Mouse (Mus musculus) limb, embryonic 14.5 days (tissue): Measurements from ENCODE around the gene Dolk. TPM values are rescaled to one million over a fixed set of nuclear protein-coding genes. Genes with fewer than 3 reads are reported as not detected.

ENCODE experiments used
- ATAC-seq: fragments of 200-750 bp; cut with Nextera tagmentation; 2 replicates; pipeline ENCODE4 v1.8.0; 2017; ENCODE audit warnings: low read depth, moderate number of reproducible peaks, moderate TSS enrichment; ENCODE audit not compliant: low FRiP score
- DNase-seq: peaks from one replicate; pipeline ENCODE4 v3.0.0-alpha.2; 2015; ENCODE audit warnings: low spot score
- H3K27ac ChIP-seq: fragments of 300-500 bp; sonication (generic); replicated peaks from 2 replicates; pipeline ENCODE4 v1.5.1; 2014; ENCODE audit warnings: low read depth, mild to moderate bottlenecking, low read length, moderate library complexity, mixed read lengths
- H3K27me3 ChIP-seq: fragments of 300-500 bp; sonication (generic); 2 replicates; pipeline ENCODE4 v1.6.1; 2014; ENCODE audit warnings: low read length, mixed read lengths; ENCODE audit not compliant: control insufficient read depth, insufficient read depth
- H3K36me3 ChIP-seq: fragments of 300-500 bp; sonication (generic); 2 replicates; pipeline ENCODE4 v1.6.1; 2014; ENCODE audit warnings: mild to moderate bottlenecking, low read length, moderate library complexity, mixed read lengths; ENCODE audit not compliant: control insufficient read depth, insufficient read depth
- H3K4me1 ChIP-seq: fragments of 300-500 bp; sonication (generic); 2 replicates; pipeline ENCODE4 v1.6.1; 2014; ENCODE audit warnings: antibody characterized with exemption, low read length, mixed read lengths; ENCODE audit not compliant: control insufficient read depth, insufficient read depth
- H3K4me2 ChIP-seq: fragments of 300-500 bp; sonication (generic); replicated peaks from 2 replicates; pipeline ENCODE4 v1.6.1; 2014; ENCODE audit warnings: low read depth, mild to moderate bottlenecking, low read length, moderate library complexity; ENCODE audit not compliant: severe bottlenecking
- H3K4me3 ChIP-seq: fragments of 300-500 bp; sonication (generic); replicated peaks from 2 replicates; pipeline ENCODE4 v1.5.1; 2014; ENCODE audit warnings: low read length
- H3K9ac ChIP-seq: fragments of 300-500 bp; sonication (generic); 2 replicates; pipeline ENCODE4 v1.6.1; 2014; ENCODE audit warnings: mild to moderate bottlenecking, low read depth, low read length, moderate library complexity; ENCODE audit not compliant: severe bottlenecking
- H3K9me3 ChIP-seq: fragments of 300-500 bp; sonication (generic); 2 replicates; pipeline ENCODE4 v1.6.1; 2016; ENCODE audit warnings: low read length; ENCODE audit not compliant: control insufficient read depth
- POLR2A ChIP-seq: fragments of 200-500 bp; IDR thresholded peaks from 2 replicates; pipeline ENCODE4 v1.8.0; 2012; ENCODE audit warnings: inconsistent platforms, mild to moderate bottlenecking, moderate library complexity, borderline replicate concordance; ENCODE audit not compliant: insufficient read depth, insufficient read length; ENCODE audit errors: extremely low read depth
- WGBS: fragments of 180-500 bp; shearing (Covaris S2); extraction: QIAGEN DNeasy Blood & Tissue Kit; methylation state at CpG from one replicate; pipeline ENCODE4 v1.1.7; 2014; 5-methylcytosine and 5-hydroxymethylcytosine counted together
- polyA plus RNA-seq, 2 experiments: library from polyadenylated mRNA; depleted of rRNA in 1 of 2; stranded (reverse) in 1 of 2; unstranded in 1 of 2; fragments of >200 nt; fragmentation: Nextera tagmentation in 1 of 2; extraction: Ambion mirVana in 1 of 2; gene quantifications; 2 replicates each; pipeline versions ENCODE4 v1.2.1 to v1.2.3; 2012 to 2014

Dolk gene
- polyA plus RNA-seq, 2 experiments, result 13.8 to 31.0 TPM

- H3K4me2 ChIP-seq, result no peak overlapping the region
- H3K27ac ChIP-seq, result no peak overlapping the region
- H3K9me3 ChIP-seq, result no peaks in the 10 kb centered on the region
- ATAC-seq, result no peak
- no peak for TF ChIP-seq POLR2A
- no peak for DNase-seq
- H3K4me1 ChIP-seq, result 0 out of 2 replicates have a peak, but pooled peaks cover 3% of the 10 kb centered on the region
- no peaks in the 10 kb centered on the region for H3K27me3 ChIP-seq
- 97% methylated on average over 42 of the region's 42 CpGs for WGBS
- no peak overlapping the region for H3K9ac ChIP-seq
- peaks cover 72% of the 10 kb centered on the region for H3K36me3 ChIP-seq
- H3K4me3 ChIP-seq, result no peak overlapping the region
These were observed 30.3 kb downstream of the Dolk start for GRCm38 (mm10) chr2:30255631-30256395.

DNA sequence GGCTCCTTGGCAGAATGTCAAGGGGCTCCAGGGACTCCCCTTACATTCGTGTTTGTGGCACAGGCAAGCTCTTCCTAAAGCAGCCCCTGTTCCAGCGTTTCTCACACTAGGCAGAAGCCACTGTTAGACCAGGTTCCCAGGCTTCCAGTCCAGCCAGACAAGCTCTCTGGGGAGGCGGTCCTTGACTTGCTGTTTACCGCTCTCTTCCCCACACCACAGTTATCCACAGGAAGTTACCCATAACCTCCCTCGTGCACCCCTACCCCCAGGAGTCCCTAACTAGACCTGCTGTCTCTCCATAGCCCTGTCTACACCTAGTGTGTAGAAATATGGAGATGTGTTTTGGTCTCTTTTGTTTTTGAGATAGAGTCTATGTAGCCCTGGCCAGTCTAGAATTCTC, 32.3 kb downstream of the Dolk start:
- no peak overlapping the region for H3K9ac ChIP-seq
- H3K27ac ChIP-seq, result no peak overlapping the region
- H3K4me3 ChIP-seq, result no peak overlapping the region
- no peak overlapping the region for H3K4me2 ChIP-seq
- DNase-seq, result no peak
- no peak for TF ChIP-seq POLR2A
- no peaks in the 10 kb centered on the region for H3K9me3 ChIP-seq
- H3K4me1 ChIP-seq, result 0 out of 2 replicates have a peak, but pooled peaks cover 3% of the 10 kb centered on the region
- peaks cover 75% of the 10 kb centered on the region for H3K36me3 ChIP-seq
- 68% methylated on average over 5 of the region's 5 CpGs for WGBS
- no peak for ATAC-seq
- H3K27me3 ChIP-seq, result no peaks in the 10 kb centered on the region

- Histone ChIP-seq H3K4me1 (no peaks in the 10 kb centered on the region), H3K9me3 (no peaks in the 10 kb centered on the region), H3K27ac (no peak overlapping the region), H3K4me2 (no peak overlapping the region), H3K9ac (no peak overlapping the region), H3K27me3 (no peaks in the 10 kb centered on the region), H3K36me3 (peaks cover 73% of the 10 kb centered on the region), H3K4me3 (no peak overlapping the region)
- 80% methylated on average over 3 of the region's 3 CpGs for WGBS
- TF ChIP-seq POLR2A, result no peak
- DNase-seq, result no peak
- ATAC-seq, result no peak
These were observed 33.6 kb downstream of the Dolk start for GRCm38 (mm10) chr2:30252521-30252920.

DNA sequence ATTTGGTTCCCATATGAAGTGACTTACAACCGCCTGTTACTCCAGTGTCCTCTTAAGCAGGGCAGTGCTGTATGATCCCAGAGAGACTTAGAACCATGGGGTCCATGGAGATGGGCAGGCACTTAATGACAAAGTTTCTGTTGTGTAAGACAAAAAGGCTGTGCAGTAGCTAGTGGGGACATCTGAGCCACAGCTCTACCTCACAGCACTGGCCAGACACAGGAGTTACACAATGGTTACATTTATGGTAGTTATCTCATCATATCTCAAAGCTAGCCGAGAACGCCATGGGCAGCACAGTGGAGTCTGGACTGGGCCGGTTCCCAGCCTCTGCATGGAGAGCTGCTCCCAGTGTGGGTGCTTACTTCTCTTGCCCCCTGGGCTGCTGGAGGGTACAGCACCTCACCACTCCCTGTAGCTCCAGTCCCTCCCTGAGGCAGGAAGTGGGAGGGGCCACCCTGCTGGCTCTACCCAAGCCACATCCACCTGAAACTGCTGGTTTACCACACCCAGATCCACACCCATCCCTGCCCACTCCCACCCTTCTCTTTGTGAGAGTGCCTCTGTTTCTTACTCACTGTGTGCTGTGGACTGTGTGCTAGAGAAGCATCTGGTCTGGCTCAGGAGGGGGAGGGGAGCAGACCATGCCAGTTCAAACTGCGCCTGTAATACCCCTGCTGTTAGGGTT, 34.6 kb downstream of the Dolk start:
- Histone ChIP-seq H3K4me1 (no peaks in the 10 kb centered on the region), H3K9ac (no peak overlapping the region), H3K36me3 (peaks cover 67% of the 10 kb centered on the region), H3K4me2 (no peak overlapping the region), H3K9me3 (no peaks in the 10 kb centered on the region), H3K27ac (no peak overlapping the region), H3K27me3 (no peaks in the 10 kb centered on the region), H3K4me3 (no peak overlapping the region)
- DNase-seq (no peak), ATAC-seq (no peak)
- no peak for TF ChIP-seq POLR2A
- WGBS, result 75% methylated on average over 5 of the region's 5 CpGs

- Histone ChIP-seq H3K4me2 (no peak overlapping the region), H3K9me3 (no peaks in the 10 kb centered on the region), H3K36me3 (peaks cover 59% of the 10 kb centered on the region), H3K4me1 (no peaks in the 10 kb centered on the region), H3K4me3 (no peak overlapping the region), H3K27me3 (no peaks in the 10 kb centered on the region), H3K9ac (no peak overlapping the region), H3K27ac (no peak overlapping the region)
- ATAC-seq (no peak), DNase-seq (no peak)
- TF ChIP-seq POLR2A, result no peak
- WGBS, result 85% methylated on average over 10 of the region's 10 CpGs
These were observed 35.7 kb downstream of the Dolk start for GRCm38 (mm10) chr2:30250166-30251128.
